Mouse (Mus musculus) CD4-positive naive resting alpha-beta T cell, adult 76 days (primary cell): Measurements from ENCODE around the gene Hcn3. TPM values are rescaled to one million over a fixed set of nuclear protein-coding genes. Genes with fewer than 3 reads are reported as not detected.

Experiments used
- total RNA-seq: library from RNA; stranded (reverse); gene quantifications from one replicate; pipeline ENCODE4 v1.2.4, GENCODE M21; 2023

Gene Hcn3
- 5.2 TPM for total RNA-seq

GRCm38 (mm10) chr3:89159616-89160344 lies at the start of gene Hcn3:
Gene Hcn3, minus strand, starts transcription at chr3:89160196.

GRCm38 (mm10) chr3:89202253-89203141 lies 42.5 kb upstream of the Hcn3 start, which contains the start of gene Gba:
Gene Gba, plus strand, starts transcription at chr3:89202928.

DNA sequence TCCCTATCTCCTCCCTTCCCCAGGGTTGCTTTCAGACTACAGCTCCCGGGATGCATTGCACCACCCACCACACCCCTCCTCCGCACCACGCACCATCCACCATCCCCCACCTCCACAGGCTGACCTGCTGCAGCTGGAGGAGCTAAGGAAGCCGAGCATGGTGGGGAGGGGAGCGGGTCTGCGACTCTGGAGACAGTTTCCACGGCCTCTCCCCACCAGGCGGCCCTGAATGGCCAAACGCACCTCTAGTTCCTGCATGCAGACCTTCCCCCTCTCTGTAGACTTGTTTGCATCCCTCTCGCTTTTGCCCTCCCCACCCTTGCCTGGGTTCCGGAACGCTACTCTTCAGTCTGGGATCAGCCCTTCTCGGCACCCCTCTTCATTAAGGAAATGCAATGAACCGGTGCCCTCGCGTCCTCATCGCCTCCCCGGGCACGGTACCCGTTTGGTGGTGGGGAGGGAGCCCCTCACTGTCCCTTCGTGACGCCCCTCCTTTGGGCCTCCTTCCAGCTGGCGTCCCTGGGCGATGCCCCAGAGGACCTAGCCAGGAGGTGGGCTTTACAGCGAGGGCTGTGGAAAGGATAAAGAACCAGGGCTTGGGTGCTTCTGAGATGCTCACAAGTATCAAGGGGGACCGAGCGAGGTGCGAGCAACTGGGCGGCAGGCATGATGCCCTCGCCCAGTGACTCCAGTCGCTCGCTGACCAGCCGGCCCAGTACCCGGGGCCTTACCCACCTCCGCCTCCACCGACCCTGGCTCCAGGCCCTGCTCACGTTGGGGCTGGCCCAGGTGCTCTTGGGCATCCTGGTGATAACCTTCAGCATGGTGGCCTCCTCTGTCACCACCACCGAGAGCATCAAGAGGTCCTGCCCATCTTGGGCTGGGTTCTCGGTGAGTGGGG lies 23.3 kb upstream of the Hcn3 start, which contains the start of gene Fam189b:
Gene Fam189b, plus strand, starts transcription at position 86 of the 901 bp plus-strand sequence.

DNA sequence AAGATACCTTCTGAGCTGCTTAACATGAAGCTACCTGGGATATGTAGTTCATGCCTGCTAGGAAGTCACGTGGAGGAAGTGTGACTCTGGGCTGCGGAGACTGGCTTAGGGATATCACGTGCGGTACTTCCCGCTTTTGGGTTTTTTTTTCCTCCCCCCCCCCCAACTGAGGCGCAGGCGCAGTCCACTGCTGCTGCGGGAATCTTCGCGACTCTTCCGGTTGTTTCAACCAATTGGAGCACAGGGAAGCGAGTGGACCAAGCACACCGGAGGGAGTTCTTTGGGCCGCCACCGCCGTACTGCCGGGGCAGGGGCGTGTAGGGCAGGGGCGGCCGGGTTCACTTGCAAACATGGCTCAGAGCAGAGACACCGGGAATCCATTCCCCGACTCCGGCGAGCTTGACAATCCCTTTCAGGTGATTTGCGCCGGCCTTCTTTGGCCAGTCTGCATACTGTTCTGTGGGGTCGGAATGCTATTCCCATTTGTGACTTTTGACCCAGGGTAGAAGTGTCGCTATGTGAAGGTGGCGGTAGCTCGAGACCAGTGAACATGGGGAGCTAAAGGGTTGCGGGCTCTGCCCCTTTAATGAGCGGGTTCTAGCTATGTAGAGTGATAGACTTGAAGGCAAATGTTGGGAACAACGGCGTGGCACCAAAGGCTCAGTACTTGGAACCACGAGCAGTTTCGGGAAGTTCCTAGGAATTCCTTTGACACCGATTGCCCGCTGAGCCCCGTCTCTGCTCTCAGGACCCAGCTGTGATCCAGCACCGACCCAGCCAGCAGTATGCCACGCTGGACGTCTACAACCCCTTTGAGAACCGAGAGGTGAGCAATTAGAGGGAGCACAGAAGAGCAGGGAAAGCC lies 17.5 kb upstream of the Hcn3 start, which contains the start of gene Scamp3:
Gene Scamp3, plus strand, starts transcription at position 232 of the 865 bp plus-strand sequence.

GRCm38 (mm10) chr3:89164506-89165267 lies 4.7 kb upstream of the Hcn3 start, which contains the start of gene Clk2:
Gene Clk2, plus strand, starts transcription at chr3:89164795.

GRCm38 (mm10) chr3:89135958-89136357 lies 24.0 kb downstream of the Hcn3 start, which contains the start of gene Pklr:
Gene Pklr, plus strand, starts transcription at chr3:89136142.

GRCm38 (mm10) chr3:89101812-89102494 lies 58.0 kb downstream of the Hcn3 start, which contains the start of gene Fdps:
Gene Fdps, minus strand, starts transcription at chr3:89101959.

DNA sequence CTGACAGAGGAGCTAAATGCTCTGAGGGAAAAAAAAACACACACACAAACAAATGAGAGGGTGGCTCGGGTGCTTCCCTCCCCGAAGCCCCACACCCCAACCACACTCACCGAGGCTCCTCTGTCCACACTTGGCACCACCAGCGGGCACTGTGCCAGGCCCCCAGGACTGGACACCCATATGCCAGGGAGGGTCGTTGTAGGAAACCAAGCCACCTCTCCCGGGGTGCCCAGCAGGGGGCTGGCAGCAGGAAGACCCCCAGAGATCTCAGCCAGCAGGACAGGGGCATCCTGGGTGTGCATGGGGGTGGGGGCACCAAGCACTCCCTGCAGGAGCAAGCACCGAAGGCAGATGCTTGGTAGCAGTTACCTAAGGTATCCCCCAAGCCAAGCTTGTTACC lies 59.2 kb downstream of the Hcn3 start, which contains the start of gene Gm43738:
Gene Gm43738, minus strand, starts transcription at position 289 of the 400 bp plus-strand sequence.

Other genes with a start within 250 kb of the Hcn3 start
- 11.9 TPM for gene Msto1, start 246.2 kb downstream of the Hcn3 start, total RNA-seq
- gene Ash1l, start 209.6 kb downstream of the Hcn3 start, total RNA-seq = 85.9 TPM
- gene Dap3, start 209.0 kb downstream of the Hcn3 start, total RNA-seq = 89.0 TPM
- gene Rusc1, start 66.9 kb downstream of the Hcn3 start, total RNA-seq = 69.6 TPM
- gene Gm43738, start 59.1 kb downstream of the Hcn3 start, total RNA-seq = not detected
- gene Fdps, start 58.2 kb downstream of the Hcn3 start, total RNA-seq = 35.4 TPM
- 0.21 TPM for gene Pklr, start 24.1 kb downstream of the Hcn3 start, total RNA-seq
- 110 TPM for gene Clk2, start 4.6 kb upstream of the Hcn3 start, total RNA-seq
- gene Scamp3, start 17.3 kb upstream of the Hcn3 start, total RNA-seq = 129 TPM
- gene Fam189b, start 22.9 kb upstream of the Hcn3 start, total RNA-seq = 104 TPM
- 60.6 TPM for gene Gba, start 42.7 kb upstream of the Hcn3 start, total RNA-seq
- 6.9 TPM for gene Thbs3, start 55.0 kb upstream of the Hcn3 start, total RNA-seq
- gene Mtx1, start 66.9 kb upstream of the Hcn3 start, total RNA-seq = 175 TPM
- 1.5 TPM for gene Muc1, start 68.9 kb upstream of the Hcn3 start, total RNA-seq
- 91.1 TPM for gene Krtcap2, start 85.8 kb upstream of the Hcn3 start, total RNA-seq
- gene Trim46, start 86.1 kb upstream of the Hcn3 start, total RNA-seq = 1.6 TPM
- gene Dpm3, start 99.2 kb upstream of the Hcn3 start, total RNA-seq = 47.1 TPM
- 90.8 TPM for gene Slc50a1, start 110.4 kb upstream of the Hcn3 start, total RNA-seq
- gene Efna1, start 120.9 kb upstream of the Hcn3 start, total RNA-seq = not detected
- gene Efna3, start 162.8 kb upstream of the Hcn3 start, total RNA-seq = not detected
- gene Efna4, start 177.8 kb upstream of the Hcn3 start, total RNA-seq = 0.70 TPM
- 14.3 TPM for gene Adam15, start 189.8 kb upstream of the Hcn3 start, total RNA-seq
- gene Dcst2, start 201.8 kb upstream of the Hcn3 start, total RNA-seq = 0.23 TPM
- not detected for gene Dcst1, start 205.1 kb upstream of the Hcn3 start, total RNA-seq
- 78.1 TPM for gene Zbtb7b, start 234.6 kb upstream of the Hcn3 start, total RNA-seq
- gene Lenep, start 242.6 kb upstream of the Hcn3 start, total RNA-seq = not detected